30 mouse cellular contexts compared by ENCODE assay signal in the genomic region with DNA sequence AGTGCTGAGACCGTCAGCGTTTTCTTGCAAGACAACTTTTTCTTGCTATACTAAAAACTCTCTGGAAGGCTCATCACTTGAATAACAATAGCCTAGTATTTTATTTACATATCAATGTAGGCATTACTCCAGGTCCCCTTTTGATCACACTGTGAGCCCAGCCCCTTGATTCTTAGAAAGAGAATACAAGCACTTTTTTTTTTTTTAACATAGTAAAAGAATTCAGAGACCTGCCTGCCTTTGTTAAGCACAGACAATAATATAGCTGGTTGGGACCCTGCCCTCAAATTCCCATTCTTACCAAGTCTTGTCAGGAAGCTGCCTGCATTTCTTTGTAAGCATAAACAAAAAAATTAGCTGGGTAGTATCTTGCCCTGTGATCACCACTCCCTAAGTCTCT. TPM values are rescaled to one million over a fixed set of nuclear protein-coding genes. Genes with fewer than 3 reads are reported as not detected.
"Had no signal": no experiment of that assay in that cellular context is flagged by ENCODE, and none has a peak within 500 bp of the region (broad histone marks: within the 10 kb centered on the region; RNA-seq: fewer than 3 reads in every experiment).

No protein-coding gene starts in this region.

- H3K9me3 ChIP-seq: heart, embryonic 13.5 days; intestine, embryonic 15.5 days; kidney, embryonic 15.5 days; limb, embryonic 13.5 days; limb, embryonic 15.5 days; liver, embryonic 13.5 days; liver, embryonic 15.5 days had no signal

- H3K4me1 ChIP-seq: heart, embryonic 13.5 days; heart, embryonic 15.5 days; intestine, embryonic 15.5 days; kidney, embryonic 15.5 days; limb, embryonic 13.5 days; limb, embryonic 15.5 days; liver, embryonic 13.5 days; liver, embryonic 15.5 days had no signal

- DNase-seq: gastrocnemius, postnatal 14 days; gastrocnemius, postnatal 36 days; heart, adult 18-20 months; heart, postnatal 14 days; heart, postnatal 36 days; kidney, adult 18-20 months; kidney, adult 9 months; kidney, postnatal 14 days; kidney, postnatal 36 days; layer of hippocampus, adult 9-11 months; layer of hippocampus, postnatal 36 days; left cerebral cortex, postnatal 4 days; liver, embryonic 13.5 days had no signal

- ATAC-seq: hindbrain, embryonic 16.5 days; inflammation-experienced regulatory T-cells, adult 6 months; intestine, embryonic 15.5 days; intestine, postnatal 0 days had no signal

- H3K27ac ChIP-seq: heart, embryonic 13.5 days; heart, embryonic 15.5 days; hindbrain, embryonic 14.5 days; intestine, embryonic 15.5 days; kidney, embryonic 15.5 days; kidney, postnatal 0 days; limb, embryonic 13.5 days; limb, embryonic 15.5 days; liver, embryonic 13.5 days; liver, embryonic 15.5 days had no signal

- H3K9ac ChIP-seq: heart, embryonic 13.5 days; heart, embryonic 15.5 days; hindbrain, embryonic 14.5 days; intestine, embryonic 15.5 days; kidney, embryonic 15.5 days; limb, embryonic 13.5 days; limb, embryonic 15.5 days; liver, embryonic 13.5 days; liver, embryonic 15.5 days had no signal

- H3K4me2 ChIP-seq: heart, embryonic 11.5 days; heart, embryonic 13.5 days; heart, embryonic 15.5 days; hindbrain, embryonic 14.5 days; intestine, embryonic 15.5 days; kidney, embryonic 15.5 days; limb, embryonic 13.5 days; limb, embryonic 15.5 days; liver, embryonic 13.5 days; liver, embryonic 15.5 days had no signal

- H3K4me3 ChIP-seq: heart, embryonic 13.5 days; heart, embryonic 15.5 days; intestine, embryonic 15.5 days; kidney, embryonic 15.5 days; limb, embryonic 13.5 days; limb, embryonic 15.5 days; liver, embryonic 13.5 days; liver, embryonic 15.5 days had no signal

- H3K36me3 ChIP-seq: heart, embryonic 13.5 days; heart, embryonic 15.5 days; intestine, embryonic 15.5 days; kidney, embryonic 15.5 days; limb, embryonic 13.5 days; limb, embryonic 15.5 days; liver, embryonic 13.5 days; liver, embryonic 15.5 days had no signal

- H3K27me3 ChIP-seq: heart, embryonic 13.5 days; heart, embryonic 15.5 days; intestine, embryonic 15.5 days; kidney, embryonic 15.5 days; limb, embryonic 13.5 days; limb, embryonic 15.5 days; liver, embryonic 13.5 days; liver, embryonic 15.5 days had no signal

RNA-seq across cellular contexts. Expression of a gene that starts 4.8 kb away (rescaled TPM):
- polyA plus RNA-seq: heart, embryonic 11.5 days; heart, embryonic 13.5 days; hindbrain, embryonic 11.5 days; hindbrain, embryonic 14.5 days; hindbrain, embryonic 16.5 days; large intestine, adult 2 months; limb, embryonic 11.5 days; limb, embryonic 13.5 days; liver, adult 2 months had no signal
